Mouse (Mus musculus) CH12.LX (cell line): ENCODE data around the gene Oog2. TPM values are rescaled to one million over a fixed set of nuclear protein-coding genes. Genes with fewer than 3 reads are reported as not detected.
"Not testable (repeated sequence)": the region's sequence is repeated elsewhere in the genome, so short reads cannot be mapped to it uniquely, and the experiment has no call there.

Experiments
- DNase-seq: peaks from one replicate; pipeline ENCODE4 v3.0.0-alpha.2; 2013; ENCODE audit errors: extremely low read depth
- H3K27ac ChIP-seq: 2 replicates; pipeline ENCODE4 v1.5.1; 2012; ENCODE audit warnings: low read depth, mild to moderate bottlenecking, control low read depth, moderate library complexity; ENCODE audit not compliant: insufficient read depth
- H3K27me3 ChIP-seq: replicated peaks from 2 replicates; pipeline ENCODE3; 2012; ENCODE audit warnings: inconsistent platforms
- H3K36me3 ChIP-seq, 2 experiments: replicated peaks in 1 of 2; 2 replicates each; pipeline versions ENCODE3 to v1.6.1; 2012; ENCODE audit warnings: inconsistent platforms in 1 of 2, low read length in 1 of 2, mild to moderate bottlenecking in 1 of 2, mixed read lengths in 1 of 2, moderate library complexity in 1 of 2; ENCODE audit not compliant: control insufficient read depth in 1 of 2, insufficient read depth in 1 of 2
- H3K4me1 ChIP-seq, 2 experiments: 2 replicates each; pipeline ENCODE4 v1.6.1; 2012; ENCODE audit warnings: inconsistent platforms in 1 of 2, moderate library complexity in 1 of 2; ENCODE audit not compliant: insufficient read depth in 2 of 2, control insufficient read depth in 1 of 2
- H3K4me2 ChIP-seq: 2 replicates; pipeline ENCODE4 v1.6.1; 2012; ENCODE audit warnings: low read depth, mild to moderate bottlenecking, control low read depth; ENCODE audit not compliant: poor library complexity, insufficient read depth, severe bottlenecking
- H3K4me3 ChIP-seq, 3 experiments: fragments of 150-350 bp in 1 of 3; sonication (generic) in 1 of 3; replicated peaks in 1 of 3; 2 replicates each; pipeline versions ENCODE3 to v1.5.1; 2011 to 2012; ENCODE audit warnings: low read depth in 2 of 3, low read length in 2 of 3, mild to moderate bottlenecking in 2 of 3, moderate library complexity in 2 of 3, control low read depth in 1 of 3, improper control_type of control experiment in 1 of 3, inconsistent platforms in 1 of 3, mixed read lengths in 1 of 3; ENCODE audit not compliant: poor library complexity in 1 of 3
- H3K79me2 ChIP-seq: replicated peaks from 2 replicates; pipeline ENCODE4 v1.6.1; 2012; ENCODE audit warnings: mild to moderate bottlenecking, moderate library complexity; ENCODE audit not compliant: control insufficient read depth, poor library complexity, insufficient read depth, severe bottlenecking; ENCODE audit errors: extremely low read depth
- H3K9ac ChIP-seq: 2 replicates; pipeline ENCODE4 v1.6.1; 2012; ENCODE audit warnings: low read depth, mild to moderate bottlenecking, control low read depth, moderate library complexity; ENCODE audit not compliant: insufficient read depth
- H3K9me3 ChIP-seq: replicated peaks from 2 replicates; pipeline ENCODE3; 2012; ENCODE audit warnings: low read length, inconsistent platforms, mixed read lengths
- CHD1 ChIP-seq: IDR thresholded peaks from 2 replicates; pipeline ENCODE4 v1.6.1; 2012; ENCODE audit warnings: low read depth, low read length, improper control_type of control experiment, inconsistent platforms
- CHD2 ChIP-seq: IDR thresholded peaks from 2 replicates; pipeline ENCODE4 v1.6.1; 2011; ENCODE audit warnings: low read length, improper control_type of control experiment
- CTCF ChIP-seq, 2 experiments: IDR thresholded peaks in 1 of 2; conservative IDR thresholded peaks in 1 of 2; 2 replicates each; pipeline ENCODE4 v1.5.1; 2011 to 2012; ENCODE audit warnings: low read depth in 2 of 2, low read length in 2 of 2, improper control_type of control experiment in 1 of 2, inconsistent platforms in 1 of 2, mild to moderate bottlenecking in 1 of 2, moderate library complexity in 1 of 2
- E2F4 ChIP-seq: IDR thresholded peaks from 2 replicates; pipeline ENCODE4 v1.6.1; 2011; ENCODE audit warnings: low read depth, low read length, improper control_type of control experiment; ENCODE audit not compliant: insufficient replicate concordance
- EP300 ChIP-seq: IDR thresholded peaks from 2 replicates; pipeline ENCODE4 v1.6.1; 2011; ENCODE audit warnings: low read length, improper control_type of control experiment
- ETS1 ChIP-seq: conservative IDR thresholded peaks from 2 replicates; pipeline ENCODE4 v1.6.1; 2012; ENCODE audit warnings: low read depth, mild to moderate bottlenecking, inconsistent platforms, low read length, improper control_type of control experiment, moderate library complexity
- GABPA ChIP-seq: IDR thresholded peaks from 2 replicates; pipeline ENCODE4 v1.6.1; 2012; ENCODE audit warnings: low read depth, low read length, improper control_type of control experiment, inconsistent platforms; ENCODE audit not compliant: insufficient replicate concordance
- JUND ChIP-seq: conservative IDR thresholded peaks from 2 replicates; pipeline ENCODE4 v1.6.1; 2011; ENCODE audit warnings: low read depth, low read length, improper control_type of control experiment
- KAT2A ChIP-seq: IDR thresholded peaks from 2 replicates; pipeline ENCODE4 v1.6.1; 2012; ENCODE audit warnings: low read length, improper control_type of control experiment, inconsistent platforms; ENCODE audit not compliant: insufficient replicate concordance
- MAFK ChIP-seq: IDR thresholded peaks from 2 replicates; pipeline ENCODE4 v1.6.1; 2011; ENCODE audit warnings: low read length, improper control_type of control experiment; ENCODE audit not compliant: insufficient replicate concordance
- MAZ ChIP-seq: IDR thresholded peaks from 2 replicates; pipeline ENCODE4 v1.6.1; 2012; ENCODE audit warnings: low read depth, mild to moderate bottlenecking, inconsistent platforms, low read length, improper control_type of control experiment, moderate library complexity
- MEF2A ChIP-seq: IDR thresholded peaks from 2 replicates; pipeline ENCODE4 v1.6.1; 2014; ENCODE audit warnings: low read depth, mild to moderate bottlenecking, inconsistent platforms, low read length, improper control_type of control experiment, borderline replicate concordance
- MXI1 ChIP-seq: IDR thresholded peaks from 2 replicates; pipeline ENCODE4 v1.6.1; 2011; ENCODE audit warnings: mild to moderate bottlenecking, low read depth, low read length, improper control_type of control experiment
- MYC ChIP-seq: IDR thresholded peaks from 2 replicates; pipeline ENCODE4 v1.6.1; 2011; ENCODE audit warnings: low read depth, mild to moderate bottlenecking, improper control_type of control experiment, low read length
- NELFE ChIP-seq: IDR thresholded peaks from 2 replicates; pipeline ENCODE4 v1.6.1; 2011; ENCODE audit warnings: low read depth, low read length, improper control_type of control experiment
- NRF1 ChIP-seq: IDR thresholded peaks from 2 replicates; pipeline ENCODE4 v1.6.1; 2014; ENCODE audit warnings: low read depth, mild to moderate bottlenecking, inconsistent platforms, low read length, improper control_type of control experiment, moderate library complexity
- PAX5 ChIP-seq: IDR thresholded peaks from 2 replicates; pipeline ENCODE4 v1.6.1; 2012; ENCODE audit warnings: low read length, inconsistent platforms, mixed read lengths
- POLR2A ChIP-seq: IDR thresholded peaks from 2 replicates; pipeline ENCODE4 v1.6.1; 2011; ENCODE audit warnings: low read depth, mild to moderate bottlenecking, improper control_type of control experiment, low read length
- POLR2AphosphoS2 ChIP-seq: IDR thresholded peaks from 2 replicates; pipeline ENCODE4 v1.6.1; 2011; ENCODE audit warnings: low read depth, low read length, improper control_type of control experiment
- SIN3A ChIP-seq: IDR thresholded peaks from 2 replicates; pipeline ENCODE4 v1.6.1; 2012; ENCODE audit warnings: low read length, improper control_type of control experiment, inconsistent platforms
- SMC3 ChIP-seq: IDR thresholded peaks from 2 replicates; pipeline ENCODE4 v1.6.1; 2011; ENCODE audit warnings: low read depth, low read length, improper control_type of control experiment
- TCF12 ChIP-seq: IDR thresholded peaks from 2 replicates; pipeline ENCODE4 v1.6.1; 2014; ENCODE audit warnings: low read depth, mild to moderate bottlenecking, inconsistent platforms, low read length, improper control_type of control experiment
- UBTF ChIP-seq: IDR thresholded peaks from 2 replicates; pipeline ENCODE4 v1.6.1; 2012; ENCODE audit warnings: low read depth, mild to moderate bottlenecking, inconsistent platforms, low read length, improper control_type of control experiment, moderate library complexity
- USF1 ChIP-seq: IDR thresholded peaks from 2 replicates; pipeline ENCODE4 v1.6.1; 2014; ENCODE audit warnings: low read depth, mild to moderate bottlenecking, inconsistent platforms, low read length, improper control_type of control experiment
- USF2 ChIP-seq: conservative IDR thresholded peaks from 2 replicates; pipeline ENCODE4 v1.6.1; 2011; ENCODE audit warnings: low read depth, low read length, improper control_type of control experiment
- ZC3H11A ChIP-seq: IDR thresholded peaks from 2 replicates; pipeline ENCODE4 v1.6.1; 2012; ENCODE audit warnings: low read depth, mild to moderate bottlenecking, inconsistent platforms, low read length, improper control_type of control experiment
- ZKSCAN1 ChIP-seq: IDR thresholded peaks from 2 replicates; pipeline ENCODE4 v1.6.1; 2012; ENCODE audit warnings: low read depth, inconsistent platforms, low read length, improper control_type of control experiment, borderline replicate concordance
- ZMIZ1 ChIP-seq: IDR thresholded peaks from 2 replicates; pipeline ENCODE4 v1.6.1; 2012; ENCODE audit warnings: low read depth, mild to moderate bottlenecking, inconsistent platforms, low read length, improper control_type of control experiment
- dilution Hi-C: fragments of 300-500 bp; cut with MboI; formaldehyde crosslinking; loops from 2 replicates; pipeline ENCODE4 v1.14.3; 2020; ENCODE audit warnings: low sequenced_read_pairs; ENCODE audit not compliant: extremely low pct_unique_long_range_greater_than_20kb, extremely low pct_ligation_motif_present
- in situ Hi-C: fragments of 300-500 bp; cut with MboI; formaldehyde crosslinking; loops from 3 replicates; pipeline ENCODE4 v1.14.3; 2019; ENCODE audit warnings: low sequenced_read_pairs, low pct_ligation_motif_present, low pct_unique_long_range_greater_than_20kb, mixed read lengths
- polyA plus RNA-seq: library from polyadenylated mRNA; unstranded; fragments of >175 nt; gene quantifications from 2 replicates; pipeline ENCODE4 v1.2.1, GENCODE M21; 2012; ENCODE audit warnings: low read depth; ENCODE audit not compliant: insufficient read length
- total RNA-seq, 2 experiments: library from RNA; depleted of rRNA; stranded (reverse); fragments of 300-350 nt in 1 of 2; fragments of >200 nt in 1 of 2; gene quantifications; 2 replicates each; pipeline ENCODE4 v1.2.3; 2012 to 2014

The Oog2 gene
- not detected in 2 replicates for total RNA-seq (2012; rRNA removed)
- not detected in 2 replicates for total RNA-seq (2014; rRNA removed)
- not detected in 2 replicates for polyA plus RNA-seq

DNA sequence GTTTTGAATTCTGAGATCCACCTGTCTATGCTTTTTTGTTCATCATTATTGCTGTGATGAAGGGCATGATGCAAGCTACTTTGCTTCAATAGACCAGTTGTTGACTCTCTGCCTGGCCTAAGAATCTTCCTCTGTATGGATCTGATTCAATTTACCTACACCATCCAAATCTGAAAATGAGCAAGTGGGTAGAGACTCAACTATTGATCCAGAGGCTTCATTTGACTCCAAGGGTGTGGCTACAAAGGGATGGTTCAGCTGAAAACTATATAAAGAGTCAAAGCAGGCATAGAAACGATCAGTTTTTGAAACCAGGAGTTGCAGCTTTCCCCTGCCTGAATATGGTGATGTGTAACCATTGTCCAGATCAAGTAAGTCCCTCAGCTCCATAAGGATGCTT, at the start of gene Oog2:
Gene Oog2, plus strand, starts transcription at position 301 of the 400 bp plus-strand sequence.
- no peaks in the 10 kb centered on the region for H3K4me1 ChIP-seq
- no peak within 1 kb of the TSS for H3K9ac ChIP-seq
- TF ChIP-seq E2F4 = no peak
- TF ChIP-seq MAZ = no peak
- no peak for TF ChIP-seq CHD1
- TF ChIP-seq MXI1 = no peak
- TF ChIP-seq MYC = no peak
- TF ChIP-seq MAFK = no peak
- no peak for TF ChIP-seq MEF2A
- no peak for TF ChIP-seq USF2
- no peak for TF ChIP-seq SMC3
- TF ChIP-seq USF1 = no peak
- no peak for TF ChIP-seq GABPA
- no peak for TF ChIP-seq NRF1
- no peak for TF ChIP-seq PAX5
- TF ChIP-seq SIN3A = no peak
- TF ChIP-seq KAT2A = no peak
- TF ChIP-seq CTCF (conservative IDR thresholded peaks at IDR 0.05 in 1 of 2, IDR thresholded peaks at IDR 0.05 in 1 of 2; ENCODE audit: low read depth in 2 of 2, low read length in 2 of 2) = no peak
- TF ChIP-seq ETS1 = no peak
- dilution Hi-C loops = no loop called here
- no peak for DNase-seq
- no peaks in the 10 kb centered on the region for H3K79me2 ChIP-seq
- peaks cover 6% of the 10 kb centered on the region for H3K9me3 ChIP-seq
- H3K27ac ChIP-seq = no peak within 1 kb of the TSS
- H3K4me2 ChIP-seq = no peak within 1 kb of the TSS
- no peaks in the 10 kb centered on the region for H3K27me3 ChIP-seq
- H3K4me3 ChIP-seq = no peak within 1 kb of the TSS
- no peaks in the 10 kb centered on the region for H3K36me3 ChIP-seq
- in situ Hi-C loops = no loop called here

DNA sequence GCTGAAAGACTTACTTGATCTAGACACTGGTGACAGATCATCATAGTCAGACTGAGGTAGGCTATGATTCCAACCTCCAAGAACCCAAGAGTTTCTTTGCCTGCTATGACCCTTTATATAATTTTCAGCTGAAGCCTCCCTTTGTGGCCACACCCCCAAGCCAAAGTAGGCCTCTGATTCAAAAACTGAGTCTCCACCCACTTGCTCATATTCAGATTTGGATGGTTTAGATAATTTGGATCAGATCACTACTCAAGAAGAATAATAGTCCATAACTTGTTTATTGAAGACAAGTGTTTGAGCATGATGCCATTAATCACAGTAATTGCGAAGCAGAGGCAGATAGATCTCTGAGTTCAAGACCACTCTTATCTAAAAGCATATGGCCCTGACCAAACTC, 28.0 kb upstream of the Oog2 start, which contains the start of gene Oog3:
Gene Oog3, minus strand, starts transcription at position 101 of the 400 bp plus-strand sequence.
- Histone ChIP-seq H3K36me3 (no peaks in the 10 kb centered on the region), H3K27ac (no peak within 1 kb of the TSS), H3K27me3 (no peaks in the 10 kb centered on the region), H3K9me3 (peaks cover 37% of the 10 kb centered on the region), H3K4me3 (no peak within 1 kb of the TSS), H3K4me2 (no peak within 1 kb of the TSS)
- no peak for DNase-seq
- TF ChIP-seq PAX5 = no peak
- no peak for TF ChIP-seq UBTF
- no peak for TF ChIP-seq MEF2A
- TF ChIP-seq E2F4 = no peak
- no peak for TF ChIP-seq ETS1
- TF ChIP-seq JUND = no peak
- TF ChIP-seq POLR2AphosphoS2 = no peak
- no peak for TF ChIP-seq GABPA
- TF ChIP-seq NELFE = no peak
- TF ChIP-seq CHD1 = no peak
- TF ChIP-seq ZC3H11A = no peak
- no peak for TF ChIP-seq ZMIZ1
- no peak for TF ChIP-seq EP300
- no peak for TF ChIP-seq NRF1
- TF ChIP-seq TCF12 = no peak
- no peak for TF ChIP-seq ZKSCAN1
- no peak for TF ChIP-seq KAT2A
- no peak for TF ChIP-seq MAFK
- TF ChIP-seq POLR2A = no peak
- no peak for TF ChIP-seq CHD2
- TF ChIP-seq, all 38 proteins: peak for 0
- H3K4me1 ChIP-seq = no peaks in the 10 kb centered on the region
- no peak within 1 kb of the TSS for H3K9ac ChIP-seq
- in situ Hi-C loops (no loop called here), dilution Hi-C loops (no loop called here)
- H3K79me2 ChIP-seq = no peaks in the 10 kb centered on the region

DNA sequence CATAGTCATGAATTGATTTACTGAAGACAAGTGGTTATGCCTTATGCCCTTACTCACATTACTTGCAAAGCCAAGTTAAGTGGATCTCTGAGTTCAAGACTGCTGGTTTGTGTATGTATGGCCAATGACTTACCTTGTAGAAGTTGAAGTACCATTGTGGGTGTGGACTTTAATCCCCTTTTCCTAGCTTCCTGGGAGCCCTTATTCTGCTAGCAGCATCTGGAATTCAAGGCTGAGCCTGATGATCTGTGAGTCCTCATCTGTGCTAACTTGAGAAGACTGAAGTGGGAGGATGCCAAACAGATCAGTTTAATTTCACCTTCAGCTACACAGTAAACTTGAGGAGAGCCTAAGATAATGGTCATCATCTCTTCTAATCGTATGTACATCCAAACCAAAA, 22.7 kb downstream of the Oog2 start, which contains the start of gene C87977:
Gene C87977, minus strand, starts transcription at position 101 of the 400 bp plus-strand sequence.
- in situ Hi-C loops, H3K27ac ChIP-seq, H3K36me3 ChIP-seq, H3K27me3 ChIP-seq, H3K9ac ChIP-seq, H3K4me3 ChIP-seq, H3K79me2 ChIP-seq, H3K4me2 ChIP-seq, H3K4me1 ChIP-seq, H3K9me3 ChIP-seq, dilution Hi-C loops, DNase-seq: not testable (repeated sequence)
